Mouse (Mus musculus) forebrain, embryonic 10.5 days (tissue): ENCODE measurements around the gene Olfr390. TPM values are rescaled to one million over a fixed set of nuclear protein-coding genes. Genes with fewer than 3 reads are reported as not detected.

Experiments used
- DNase-seq: peaks from one replicate; pipeline ENCODE4 v3.0.0-alpha.2; 2017; ENCODE audit warnings: low spot score; ENCODE audit errors: extremely low spot score
- H3K27ac ChIP-seq: fragments of 300-500 bp; sonication (generic); 2 replicates; pipeline ENCODE4 v1.5.1; 2016; ENCODE audit warnings: mild to moderate bottlenecking
- H3K27me3 ChIP-seq: fragments of 300-500 bp; sonication (generic); 2 replicates; pipeline ENCODE4 v1.6.1; 2016; ENCODE audit warnings: mild to moderate bottlenecking; ENCODE audit not compliant: poor library complexity, severe bottlenecking
- H3K36me3 ChIP-seq: fragments of 300-500 bp; sonication (generic); replicated peaks from 2 replicates; pipeline ENCODE4 v1.6.1; 2016; ENCODE audit warnings: mild to moderate bottlenecking, moderate library complexity
- H3K4me1 ChIP-seq: fragments of 300-500 bp; sonication (generic); 2 replicates; pipeline ENCODE4 v1.6.1; 2016
- H3K4me3 ChIP-seq: fragments of 300-500 bp; sonication (generic); 2 replicates; pipeline ENCODE4 v1.5.1; 2016; ENCODE audit warnings: mild to moderate bottlenecking, moderate library complexity
- H3K9me3 ChIP-seq: fragments of 300-500 bp; sonication (generic); 2 replicates; pipeline ENCODE4 v1.6.1; 2016; ENCODE audit warnings: mild to moderate bottlenecking, moderate library complexity
- WGBS: fragments of 180-500 bp; shearing (Covaris S2); methylation state at CpG from one replicate; pipeline ENCODE4 v1.1.7; 2016; 5-methylcytosine and 5-hydroxymethylcytosine counted together
- polyA plus RNA-seq: library from polyadenylated mRNA; unstranded; fragments of >200 nt; fragmentation: Nextera tagmentation; extraction: Ambion mirVana; gene quantifications from 2 replicates; pipeline ENCODE4 v1.2.1, GENCODE M21; 2016

The Olfr390 gene
- polyA plus RNA-seq, result not detected in 2 replicates

DNA sequence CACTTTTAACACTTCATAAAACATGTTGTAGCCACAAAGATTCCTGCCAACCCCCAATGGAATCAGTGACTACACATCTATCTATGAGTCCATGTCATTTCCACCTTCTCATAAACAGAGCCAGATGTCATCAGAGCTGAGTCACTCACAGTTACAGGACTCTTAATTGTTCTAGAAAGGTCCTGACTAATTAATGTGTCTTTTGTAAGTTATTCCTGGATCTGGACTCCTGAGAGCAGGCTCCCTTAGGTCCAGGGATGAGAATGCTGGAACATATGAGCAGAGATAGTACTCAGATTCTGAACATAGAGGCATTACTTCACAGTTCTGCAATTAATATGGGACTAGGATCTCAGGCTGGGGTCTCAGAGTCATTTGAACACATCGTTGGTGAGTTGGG is at the start of gene Olfr390:
Olfr390 (plus strand) TSS at position 301 of the 400 bp plus-strand sequence.
- H3K4me1 ChIP-seq, result no peaks in the 10 kb centered on the region
- H3K27ac ChIP-seq, result no peak within 1 kb of the TSS
- no peaks in the 10 kb centered on the region for H3K36me3 ChIP-seq
- H3K27me3 ChIP-seq, result no peaks in the 10 kb centered on the region
- no peak for DNase-seq
- no peak within 1 kb of the TSS for H3K4me3 ChIP-seq
- WGBS, result 65% methylated on average over 1 of the region's 1 CpGs
- H3K9me3 ChIP-seq, result peaks cover 27% of the 10 kb centered on the region

DNA sequence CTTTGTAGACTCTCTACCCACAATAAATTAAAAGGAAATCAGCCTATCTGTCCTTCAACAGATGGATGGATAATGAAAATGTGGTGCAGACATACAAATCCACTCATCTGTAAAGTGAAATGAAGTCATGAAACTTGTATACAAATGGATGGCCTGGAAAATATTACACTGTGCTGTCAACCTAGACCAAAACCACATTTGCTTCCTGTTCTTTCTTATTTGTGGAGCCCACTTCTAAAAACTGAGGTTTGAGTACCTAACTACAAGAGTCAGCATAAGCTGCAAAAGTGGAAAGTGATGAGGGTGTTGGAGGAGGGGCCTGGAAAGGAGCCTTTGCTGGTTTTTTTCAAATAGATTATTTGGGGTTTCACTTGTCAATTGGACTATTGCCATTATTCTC is 23.6 kb upstream of the Olfr390 start:
- H3K27ac ChIP-seq, result no peak overlapping the region
- H3K9me3 ChIP-seq, result peaks cover 44% of the 10 kb centered on the region
- no peaks in the 10 kb centered on the region for H3K36me3 ChIP-seq
- no peaks in the 10 kb centered on the region for H3K4me1 ChIP-seq
- no peaks in the 10 kb centered on the region for H3K27me3 ChIP-seq
- no peak overlapping the region for H3K4me3 ChIP-seq
- DNase-seq, result no peak

DNA sequence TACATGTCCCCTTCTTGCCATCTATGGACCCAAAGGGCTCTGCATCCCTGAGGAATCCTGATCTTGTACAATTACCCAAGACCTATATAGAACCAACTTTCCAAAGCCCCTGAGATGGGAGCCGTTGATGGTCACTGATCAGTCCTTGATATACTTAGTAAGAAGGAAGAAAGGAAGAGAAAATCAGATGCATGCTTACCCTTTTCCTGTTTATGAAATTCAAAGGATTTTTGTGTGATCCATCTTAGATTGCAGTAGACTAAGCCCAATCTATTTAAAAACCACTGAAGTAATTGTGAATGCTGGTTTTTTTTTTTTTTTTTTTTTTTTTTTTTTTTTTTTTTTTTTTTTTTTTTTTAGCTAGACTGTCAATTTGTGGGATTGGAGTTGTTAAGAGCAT is 2.2 kb upstream of the Olfr390 start, which contains the start of gene Olfr389:
Olfr389 (minus strand) TSS at position 101 of the 400 bp plus-strand sequence.
- Histone ChIP-seq H3K27me3 (no peaks in the 10 kb centered on the region), H3K27ac (no peak within 1 kb of the TSS)
- WGBS, result 84% methylated on average over 1 of the region's 1 CpGs

DNA sequence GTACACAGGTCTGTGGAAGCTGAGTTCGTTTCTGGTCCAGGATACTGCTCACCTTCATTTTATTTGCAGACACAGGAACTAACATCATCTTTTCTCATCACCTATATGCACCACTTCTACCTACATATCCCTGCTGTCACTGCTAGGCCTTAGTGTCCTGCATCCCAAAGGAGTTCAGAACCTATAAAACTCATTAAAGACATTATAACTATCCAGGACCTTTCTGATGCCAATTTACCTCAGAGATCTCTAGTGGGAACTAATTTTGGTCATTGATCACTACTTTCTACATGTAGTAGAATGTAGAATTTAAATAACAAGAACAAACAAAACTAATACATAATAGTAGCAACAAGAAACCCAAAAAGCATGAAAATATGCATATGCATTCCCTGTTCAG is 20.2 kb downstream of the Olfr390 start, which contains the start of gene Olfr391-ps:
Olfr391-ps (minus strand) TSS at position 101 of the 400 bp plus-strand sequence.
- 26% methylated on average over 1 of the region's 1 CpGs for WGBS
- peaks cover 30% of the 10 kb centered on the region for H3K9me3 ChIP-seq
- DNase-seq, result no peak
- no peak within 1 kb of the TSS for H3K4me3 ChIP-seq
- H3K36me3 ChIP-seq, result no peaks in the 10 kb centered on the region
- no peaks in the 10 kb centered on the region for H3K27me3 ChIP-seq
- H3K4me1 ChIP-seq, result no peaks in the 10 kb centered on the region
- no peak within 1 kb of the TSS for H3K27ac ChIP-seq

More for the DNA sequence above, 2.2 kb upstream of the Olfr390 start, which contains the start of gene Olfr389:
- H3K4me1 ChIP-seq, result no peaks in the 10 kb centered on the region
- no peak within 1 kb of the TSS for H3K4me3 ChIP-seq
- no peak for DNase-seq
- no peaks in the 10 kb centered on the region for H3K36me3 ChIP-seq
- peaks cover 23% of the 10 kb centered on the region for H3K9me3 ChIP-seq

DNA sequence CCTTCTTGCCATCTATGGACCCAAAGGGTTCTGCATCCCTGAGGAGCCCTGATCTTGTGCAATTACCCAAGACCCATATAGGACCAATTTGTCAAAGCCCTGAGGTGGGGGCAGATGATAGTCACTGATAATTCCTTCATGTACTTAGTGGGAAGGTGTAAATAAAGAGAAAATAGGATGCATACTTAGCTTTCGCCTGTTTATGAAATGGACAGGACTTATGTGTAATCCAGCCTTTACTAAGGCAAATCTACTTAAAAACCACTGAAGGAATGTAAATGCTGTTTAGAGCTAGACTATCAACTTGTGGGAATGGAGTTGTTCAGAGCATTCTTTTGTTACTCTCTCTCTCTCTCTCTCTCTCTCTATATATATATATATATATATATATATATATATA is 34.2 kb downstream of the Olfr390 start, which contains the start of gene Olfr392:
Olfr392 (minus strand) TSS at position 101 of the 400 bp plus-strand sequence.
- DNase-seq, result no peak
- no peak within 1 kb of the TSS for H3K4me3 ChIP-seq
- 83% methylated on average over 1 of the region's 1 CpGs for WGBS
- no peaks in the 10 kb centered on the region for H3K27me3 ChIP-seq
- no peaks in the 10 kb centered on the region for H3K36me3 ChIP-seq
- H3K4me1 ChIP-seq, result no peaks in the 10 kb centered on the region
- peaks cover 32% of the 10 kb centered on the region; the same call in 1 of the 2 replicates for H3K9me3 ChIP-seq
- H3K27ac ChIP-seq, result no peak within 1 kb of the TSS

Other genes starting within 250 kb of the Olfr390 start
- not detected in 2 replicates for gene Olfr385, start 190.0 kb upstream of the Olfr390 start, polyA plus RNA-seq
- not detected in 2 replicates for gene Olfr384, start 184.4 kb upstream of the Olfr390 start, polyA plus RNA-seq
- gene Zfp735, start 94.2 kb upstream of the Olfr390 start, polyA plus RNA-seq, result not detected in 2 replicates
- not detected in 2 replicates for gene Olfr389, start 2.3 kb upstream of the Olfr390 start, polyA plus RNA-seq
- not detected in 2 replicates for gene Olfr391-ps, start 20.1 kb downstream of the Olfr390 start, polyA plus RNA-seq
- not detected in 2 replicates for gene Olfr392, start 34.1 kb downstream of the Olfr390 start, polyA plus RNA-seq
- not detected in 2 replicates for gene Olfr393, start 68.5 kb downstream of the Olfr390 start, polyA plus RNA-seq
- gene Olfr394, start 107.8 kb downstream of the Olfr390 start, polyA plus RNA-seq, result not detected in 2 replicates
- gene Olfr395, start 126.3 kb downstream of the Olfr390 start, polyA plus RNA-seq, result not detected in 2 replicates
- not detected in 2 replicates for gene Olfr23, start 153.7 kb downstream of the Olfr390 start, polyA plus RNA-seq
- not detected in 2 replicates for gene Olfr397, start 177.9 kb downstream of the Olfr390 start, polyA plus RNA-seq
- not detected in 2 replicates for gene Olfr398, start 207.4 kb downstream of the Olfr390 start, polyA plus RNA-seq